Mouse (Mus musculus) layer of hippocampus, adult 2 months (tissue): ENCODE measurements around the gene Trim50. TPM values are rescaled to one million over a fixed set of nuclear protein-coding genes. Genes with fewer than 3 reads are reported as not detected.

Source experiments
- DNase-seq, 2 experiments: peaks; one replicate each; pipeline ENCODE4 v3.0.0; 2022; ENCODE audit warnings: low spot score in 2 of 2
- H3K27ac ChIP-seq: fragments of 200-600 bp; 2 replicates; pipeline ENCODE4 v1.8.1; 2022
- H3K4me3 ChIP-seq: fragments of 200-600 bp; 2 replicates; pipeline ENCODE4 v1.8.1; 2022; ENCODE audit warnings: mild to moderate bottlenecking
- CTCF ChIP-seq: fragments of 200-600 bp; conservative IDR thresholded peaks from 2 replicates; pipeline ENCODE4 v1.8.1; 2022; ENCODE audit warnings: antibody characterized with exemption, mild to moderate bottlenecking, moderate library complexity
- long read RNA-seq, 2 experiments: library from polyadenylated mRNA; stranded (forward); transcript quantifications; one replicate each; pipeline ENCODE4 v2.0.0; 2021; ENCODE audit warnings: borderline mapping rate in 2 of 2
- total RNA-seq, 2 experiments: library from RNA; stranded (reverse); gene quantifications; 2 replicates each; pipeline ENCODE4 v1.2.3; 2021

Trim50 gene
- total RNA-seq = not detected
- long read RNA-seq, experiment 1 = 0 reads
- long read RNA-seq, experiment 2 = 0 reads

- no peak for TF ChIP-seq CTCF
- H3K4me3 ChIP-seq = no peak within 1 kb of the TSS
- no peak within 1 kb of the TSS for H3K27ac ChIP-seq
- no peak for DNase-seq
These were observed at the start of gene Trim50 for GRCm38 (mm10) chr5:135352995-135353394. Trim50 (plus strand) TSS chr5:135353295.

DNA sequence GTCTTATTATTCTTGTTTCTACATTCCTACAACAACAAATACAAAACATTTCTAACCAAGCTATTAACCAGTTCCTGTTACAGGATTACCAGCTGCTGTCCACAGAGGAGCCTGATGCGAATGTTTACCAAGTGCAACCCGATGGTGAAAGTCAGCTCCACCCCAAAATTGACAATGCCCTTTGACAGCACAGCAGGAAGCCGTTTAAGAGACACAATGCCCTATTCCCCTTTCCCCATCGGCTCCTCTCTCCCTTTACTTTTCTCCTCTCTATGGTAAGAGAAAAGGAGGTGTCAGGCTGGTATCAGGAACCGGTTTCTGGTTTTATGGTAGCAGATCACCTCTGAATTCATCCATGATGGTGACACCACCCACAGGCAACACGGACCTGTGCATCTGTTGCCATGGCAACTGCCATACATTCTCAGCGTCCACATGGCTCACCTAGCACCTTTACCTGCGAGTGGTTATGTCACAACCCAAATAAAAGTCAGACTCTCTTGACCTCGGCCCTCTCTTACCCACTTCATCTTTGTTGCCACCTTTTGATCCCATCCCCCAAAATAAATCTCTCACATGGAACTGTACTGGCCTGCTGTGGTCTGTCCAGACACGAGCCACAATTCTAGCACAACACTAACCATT is 46.7 kb upstream of the Trim50 start:
- TF ChIP-seq CTCF = no peak
- Histone ChIP-seq H3K4me3 (no peak overlapping the region), H3K27ac (no peak overlapping the region)
- no peak for DNase-seq

DNA sequence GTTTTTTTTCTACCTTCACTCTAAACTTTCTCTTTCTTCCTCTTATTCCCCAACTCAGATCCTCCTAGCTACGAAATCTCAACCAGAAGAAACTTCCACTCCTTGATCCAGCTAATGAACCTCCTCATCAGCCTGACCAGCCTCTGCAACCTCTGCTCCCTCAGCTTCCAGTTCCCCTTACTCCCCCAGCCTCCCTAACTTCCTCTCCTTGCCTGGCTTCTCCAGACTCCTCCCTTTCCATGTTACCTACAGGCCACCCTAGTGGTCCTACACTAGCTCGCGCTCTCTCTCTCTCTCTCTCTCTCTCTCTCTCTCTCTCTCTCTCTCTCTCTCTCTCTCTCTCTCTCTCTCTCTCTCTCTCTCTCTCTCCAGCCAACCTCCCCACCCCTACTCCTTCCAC is 36.9 kb upstream of the Trim50 start:
- Histone ChIP-seq H3K27ac (no peak overlapping the region), H3K4me3 (no peak overlapping the region)
- no peak for DNase-seq
- no peak for TF ChIP-seq CTCF

DNA sequence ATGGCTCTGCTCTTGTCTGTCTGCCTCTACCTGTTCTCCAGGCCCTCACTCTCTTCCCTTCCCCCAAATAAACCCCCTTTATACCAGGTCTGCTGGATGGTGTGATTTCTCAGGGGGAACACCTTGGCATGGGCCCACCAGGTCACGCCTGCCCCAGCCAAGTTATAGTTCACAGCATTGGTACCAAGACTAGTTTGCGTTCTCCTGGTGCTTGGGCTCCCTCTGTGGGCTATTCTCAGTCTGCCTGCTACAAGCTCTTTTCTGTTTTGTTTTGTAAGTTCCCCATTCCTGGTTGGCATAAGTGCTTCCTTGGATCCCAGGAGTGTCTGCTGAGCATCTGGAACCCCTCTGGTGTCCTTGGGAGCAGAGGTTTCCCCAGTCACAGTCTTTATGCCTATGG is 33.2 kb upstream of the Trim50 start:
- peak; percentile 60 for TF ChIP-seq CTCF
- Histone ChIP-seq H3K27ac (no peak overlapping the region), H3K4me3 (no peak overlapping the region)
- no peak for DNase-seq

GRCm38 (mm10) chr5:135322197-135322596 is 30.9 kb upstream of the Trim50 start:
- no peak overlapping the region for H3K27ac ChIP-seq
- no peak overlapping the region for H3K4me3 ChIP-seq
- DNase-seq = no peak
- TF ChIP-seq CTCF = no peak

GRCm38 (mm10) chr5:135326121-135326659 is 26.9 kb upstream of the Trim50 start:
- no peak for TF ChIP-seq CTCF
- H3K4me3 ChIP-seq = no peak overlapping the region
- no peak overlapping the region for H3K27ac ChIP-seq
- no peak for DNase-seq

GRCm38 (mm10) chr5:135329471-135329870 is 23.6 kb upstream of the Trim50 start:
- no peak for DNase-seq
- Histone ChIP-seq H3K4me3 (no peak overlapping the region), H3K27ac (no peak overlapping the region)
- TF ChIP-seq CTCF = no peak

DNA sequence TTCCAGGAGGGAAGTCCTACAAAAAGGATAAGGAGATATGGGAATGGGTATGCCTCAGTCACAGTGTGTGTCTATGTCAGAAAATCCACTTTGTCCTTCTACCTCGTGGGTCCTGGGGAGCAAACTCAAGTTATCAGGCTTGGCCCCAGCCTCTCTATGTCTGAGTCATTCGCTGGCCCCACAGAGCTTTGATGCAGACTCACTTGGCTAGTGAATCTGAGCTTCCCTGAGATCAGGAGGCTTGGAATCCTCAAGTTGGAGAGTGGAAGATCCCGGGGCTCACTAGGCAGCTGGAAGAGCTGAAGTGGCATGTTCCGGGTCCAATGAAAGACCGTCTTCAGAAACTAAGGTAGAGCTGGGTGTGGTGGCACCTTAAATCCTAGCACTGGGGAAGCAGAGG is 22.9 kb upstream of the Trim50 start:
- DNase-seq = no peak
- Histone ChIP-seq H3K27ac (no peak overlapping the region), H3K4me3 (no peak overlapping the region)
- TF ChIP-seq CTCF = no peak

- DNase-seq = no peak
- no peak for TF ChIP-seq CTCF
- Histone ChIP-seq H3K27ac (no peak overlapping the region), H3K4me3 (no peak overlapping the region)
These were observed 21.9 kb upstream of the Trim50 start for GRCm38 (mm10) chr5:135331161-135331560.

- H3K27ac ChIP-seq = no peak overlapping the region
- H3K4me3 ChIP-seq = no peak overlapping the region
- no peak for DNase-seq
- TF ChIP-seq CTCF = peak; percentile 44
These were observed 15.5 kb upstream of the Trim50 start for GRCm38 (mm10) chr5:135337575-135337974.

DNA sequence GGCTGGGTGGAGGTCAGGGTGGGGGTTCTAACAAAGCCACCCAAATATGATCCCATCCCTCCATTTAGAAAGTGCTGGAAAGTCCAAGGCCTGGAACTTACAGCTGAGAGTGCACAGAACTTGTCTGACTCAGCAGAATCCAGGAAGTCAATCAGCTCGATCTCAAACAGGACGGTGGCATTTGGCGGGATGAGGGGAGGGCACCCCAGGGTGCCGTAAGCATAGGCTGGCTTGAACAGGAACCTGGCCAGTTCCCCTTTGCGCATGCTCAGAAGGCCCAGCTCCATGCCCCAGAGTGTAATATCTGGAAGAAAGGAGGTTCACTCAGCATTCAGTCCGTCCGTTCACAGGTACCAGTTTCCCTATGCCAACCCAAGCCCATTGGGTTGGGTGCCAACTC is 7.1 kb upstream of the Trim50 start:
- Histone ChIP-seq H3K4me3 (no peak overlapping the region), H3K27ac (no peak overlapping the region)
- DNase-seq = no peak
- TF ChIP-seq CTCF = no peak

- no peak for DNase-seq
- TF ChIP-seq CTCF = peak; percentile 59
- Histone ChIP-seq H3K4me3 (no peak overlapping the region), H3K27ac (no peak overlapping the region)
These were observed 6.7 kb upstream of the Trim50 start for GRCm38 (mm10) chr5:135346430-135346829.

DNA sequence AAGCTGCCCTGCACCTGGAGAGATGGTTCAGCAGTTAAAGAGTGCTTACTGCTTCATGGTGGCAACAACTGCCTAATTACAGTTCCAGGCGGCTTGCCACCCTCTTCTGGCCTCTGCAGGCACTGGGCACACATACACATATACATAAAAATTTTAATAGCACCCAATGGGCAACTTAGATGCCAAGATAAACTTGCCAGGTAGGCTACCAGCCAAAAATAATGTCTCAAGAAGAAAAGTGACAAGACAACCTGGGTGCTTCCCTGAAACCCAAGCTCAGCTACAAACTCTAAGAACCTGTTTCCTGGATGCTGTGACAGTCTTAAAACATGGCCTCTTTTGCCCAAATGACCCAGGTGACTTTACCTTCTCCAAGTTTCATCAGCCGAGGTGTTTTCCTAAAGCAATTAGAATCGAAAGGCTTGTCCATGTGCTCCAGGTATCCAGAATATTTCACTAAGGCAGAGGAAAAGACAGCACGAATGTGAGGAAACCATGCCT is 5.5 kb upstream of the Trim50 start:
- no peak for DNase-seq
- TF ChIP-seq CTCF = no peak
- H3K27ac ChIP-seq = no peak overlapping the region
- H3K4me3 ChIP-seq = no peak overlapping the region

- H3K27ac ChIP-seq = no peak within 1 kb of the TSS
- no peak for DNase-seq
- TF ChIP-seq CTCF = no peak
- no peak within 1 kb of the TSS for H3K4me3 ChIP-seq
These were observed 3.2 kb upstream of the Trim50 start, which contains the start of gene Fkbp6 for GRCm38 (mm10) chr5:135349862-135350261. Fkbp6 (minus strand) TSS chr5:135350044.
